ENCODE assay signal across 9 mouse cellular contexts in genomic region chr15:94601339-94601738, GRCm38 (mm10). TPM values are rescaled to one million over a fixed set of nuclear protein-coding genes. Genes with fewer than 3 reads are reported as not detected.
DNase-seq lines count a peak whose midpoint lies in the region; ATAC-seq and TF ChIP-seq lines count a peak whose summit lies in the region.
"Had no signal": no experiment of that assay in that cellular context is flagged by ENCODE, and none has a peak within 500 bp of the region (broad histone marks: within the 10 kb centered on the region; RNA-seq: fewer than 3 reads in every experiment).

No protein-coding gene starts in this region.

- TF ChIP-seq POLR2A in liver, adult 2 months (IDR thresholded peaks at IDR 0.05; ENCODE audit: extremely low read depth, insufficient read depth, low read length) = no peak

- TF ChIP-seq CTCF in liver, adult 2 months (IDR thresholded peaks at IDR 0.05; ENCODE audit: low read depth, low read length) = peak; percentile 70

- H3K4me1 ChIP-seq in midbrain, embryonic 14.5 days (ENCODE audit: control insufficient read depth, insufficient read depth, low read length) = no peaks in the 10 kb centered on the region
- H3K4me1 ChIP-seq in midbrain, embryonic 13.5 days (replicated peaks) = no peaks in the 10 kb centered on the region
- H3K4me1 ChIP-seq in liver, adult 2 months (ENCODE audit: control insufficient read depth, insufficient read depth, low read length) = no peaks in the 10 kb centered on the region
- H3K4me1 ChIP-seq: heart, embryonic 13.5 days had no signal

- no peak for ATAC-seq in midbrain, embryonic 14.5 days (ENCODE audit: low FRiP score, low TSS enrichment)
- no peak for ATAC-seq in midbrain, embryonic 13.5 days

- no peaks in the 10 kb centered on the region for H3K36me3 ChIP-seq in midbrain, embryonic 14.5 days (ENCODE audit: control insufficient read depth, insufficient read depth, low read length)
- H3K36me3 ChIP-seq in midbrain, embryonic 13.5 days = no peaks in the 10 kb centered on the region
- no peaks in the 10 kb centered on the region for H3K36me3 ChIP-seq in liver, adult 2 months (ENCODE audit: control insufficient read depth, insufficient read depth, low read length)
- H3K36me3 ChIP-seq: heart, embryonic 13.5 days had no signal

- H3K4me3 ChIP-seq in midbrain, embryonic 14.5 days (replicated peaks; ENCODE audit: low read depth, low read length) = no peak overlapping the region
- H3K4me3 ChIP-seq in midbrain, embryonic 13.5 days (replicated peaks) = no peak overlapping the region
- no peak overlapping the region for H3K4me3 ChIP-seq in liver, adult 2 months (ENCODE audit: insufficient read depth, low read depth, low read length)
- H3K4me3 ChIP-seq: heart, embryonic 13.5 days had no signal

- intact Hi-C loops in gastrocnemius, postnatal 14 days (cut with DNase I; ENCODE audit: low total_unique reads) = no loop called here

- H3K27ac ChIP-seq in midbrain, embryonic 14.5 days (replicated peaks; ENCODE audit: low read depth, low read length) = no peak overlapping the region
- no peak overlapping the region for H3K27ac ChIP-seq in midbrain, embryonic 13.5 days
- H3K27ac ChIP-seq in liver, adult 2 months (replicated peaks; ENCODE audit: insufficient read depth, low read depth, low read length) = no peak overlapping the region
- H3K27ac ChIP-seq: heart, embryonic 13.5 days had no signal

- 19% methylated on average over 3 of the region's 3 CpGs for WGBS in midbrain, embryonic 14.5 days
- 22% methylated on average over 3 of the region's 3 CpGs for WGBS in midbrain, embryonic 13.5 days
- WGBS in liver, adult 2 months = 9% methylated on average over 3 of the region's 3 CpGs

- H3K9ac ChIP-seq in midbrain, embryonic 14.5 days (replicated peaks; ENCODE audit: low read length) = no peak overlapping the region
- no peak overlapping the region for H3K9ac ChIP-seq in midbrain, embryonic 13.5 days (replicated peaks)
- H3K9ac ChIP-seq in liver, adult 2 months (ENCODE audit: low read depth, low read length) = no peak overlapping the region
- H3K9ac ChIP-seq: heart, embryonic 13.5 days had no signal

- no peak overlapping the region for H3K4me2 ChIP-seq in midbrain, embryonic 14.5 days (ENCODE audit: low read length)
- H3K4me2 ChIP-seq in midbrain, embryonic 13.5 days (replicated peaks) = no peak overlapping the region
- H3K4me2 ChIP-seq: heart, embryonic 13.5 days had no signal

- H3K79me2 ChIP-seq in liver, adult 2 months (ENCODE audit: control insufficient read depth, insufficient read depth, low read length) = no peaks in the 10 kb centered on the region

- peak; percentile 57 to 84 for DNase-seq in adrenal gland, adult (ENCODE audit: inconsistent age in 2 of 2, low spot score in 1 of 2)
- DNase-seq in adrenal gland, postnatal 4 days (ENCODE audit: low spot score in 2 of 2) = no peak
- peak; percentile 72 for DNase-seq in midbrain, embryonic 14.5 days
- DNase-seq in adrenal gland, postnatal 36 days = peak; percentile 70 to 81
- peak; percentile 54 for DNase-seq in gastrocnemius, postnatal 14 days
- peak; percentile 62 for DNase-seq in liver, adult 2 months (ENCODE audit: extremely low read depth, low read depth, low spot score)
- DNase-seq in right cerebral cortex, postnatal 4 days = peak; percentile 40

- H3K27me3 ChIP-seq in midbrain, embryonic 14.5 days (ENCODE audit: control insufficient read depth, insufficient read depth, low read length) = no peaks in the 10 kb centered on the region
- no peaks in the 10 kb centered on the region for H3K27me3 ChIP-seq in midbrain, embryonic 13.5 days
- no peaks in the 10 kb centered on the region for H3K27me3 ChIP-seq in liver, adult 2 months (ENCODE audit: control insufficient read depth, insufficient read depth, low read length)

- H3K9me3 ChIP-seq in midbrain, embryonic 14.5 days (ENCODE audit: control insufficient read depth, low read length) = no peaks in the 10 kb centered on the region
- H3K9me3 ChIP-seq in midbrain, embryonic 13.5 days = no peaks in the 10 kb centered on the region
- H3K9me3 ChIP-seq: heart, embryonic 13.5 days had no signal

RNA-seq across cellular contexts. Expression of gene Twf1, which starts 11.7 kb away (rescaled TPM):
- total RNA-seq in adrenal gland, postnatal 4 days (2021) = 10 to 100 TPM; 74.1 to 83.6 TPM
- polyA plus RNA-seq in midbrain, embryonic 14.5 days (2014; fragmentation: Nextera tagmentation; extraction: Ambion mirVana) = 82.2 and 99.6 TPM in 2 replicates
- polyA plus RNA-seq in midbrain, embryonic 13.5 days (2015; fragmentation: Nextera tagmentation; extraction: Ambion mirVana) = 97.1 and 103 TPM in 2 replicates
- 10 to 100 TPM; 92.6 to 95.1 TPM for total RNA-seq in adrenal gland, postnatal 36 days (2021)
- total RNA-seq in gastrocnemius, postnatal 14 days (2021) = 10 to 100 TPM; 15.9 to 17.0 TPM
- 28.1 and 34.2 TPM in 2 replicates for total RNA-seq in liver, adult 2 months (2014; rRNA removed)
- 20.1 and 21.7 TPM in 2 replicates for polyA plus RNA-seq in liver, adult 2 months (2012; rRNA removed)

RNA-seq across cellular contexts. Expression of gene Tmem117, which starts 27.7 kb away (rescaled TPM):
- total RNA-seq in adrenal gland, postnatal 4 days (2021) = 1 to 10 TPM; 6.3 to 7.9 TPM
- 10.0 and 10.5 TPM in 2 replicates for polyA plus RNA-seq in midbrain, embryonic 14.5 days (2014; fragmentation: Nextera tagmentation; extraction: Ambion mirVana)
- 3.3 and 3.8 TPM in 2 replicates for polyA plus RNA-seq in midbrain, embryonic 13.5 days (2015; fragmentation: Nextera tagmentation; extraction: Ambion mirVana)
- 1 to 10 TPM; 4.2 to 5.1 TPM for total RNA-seq in adrenal gland, postnatal 36 days (2021)
- 10 to 100 TPM; 26.8 to 30.0 TPM for total RNA-seq in gastrocnemius, postnatal 14 days (2021)
- total RNA-seq in liver, adult 2 months (2014; rRNA removed) = 0.13 and 0.46 TPM in 2 replicates
- polyA plus RNA-seq in liver, adult 2 months (2012; rRNA removed) = not detected in 2 replicates

RNA-seq across cellular contexts. Expression of gene Irak4, which starts 57.9 kb away (rescaled TPM):
- 10 to 100 TPM; 14.6 to 14.9 TPM for total RNA-seq in adrenal gland, postnatal 4 days (2021)
- polyA plus RNA-seq in midbrain, embryonic 14.5 days (2014; fragmentation: Nextera tagmentation; extraction: Ambion mirVana) = 0.62 and 1.6 TPM in 2 replicates
- 1.8 and 2.1 TPM in 2 replicates for polyA plus RNA-seq in midbrain, embryonic 13.5 days (2015; fragmentation: Nextera tagmentation; extraction: Ambion mirVana)
- 10 to 100 TPM; 13.0 to 15.2 TPM for total RNA-seq in adrenal gland, postnatal 36 days (2021)
- total RNA-seq in gastrocnemius, postnatal 14 days (2021) = 1 to 10 TPM; 2.9 to 3.7 TPM
- total RNA-seq in liver, adult 2 months (2014; rRNA removed) = 6.0 and 6.9 TPM in 2 replicates
- polyA plus RNA-seq in liver, adult 2 months (2012; rRNA removed) = 5.9 and 7.9 TPM in 2 replicates

RNA-seq across cellular contexts. Expression of gene Pus7l, which starts 58.0 kb away (rescaled TPM):
- total RNA-seq in adrenal gland, postnatal 4 days (2021) = 1 to 10 TPM; 6.1 to 6.7 TPM
- polyA plus RNA-seq in midbrain, embryonic 14.5 days (2014; fragmentation: Nextera tagmentation; extraction: Ambion mirVana) = 5.5 and 7.0 TPM in 2 replicates
- 5.2 and 5.3 TPM in 2 replicates for polyA plus RNA-seq in midbrain, embryonic 13.5 days (2015; fragmentation: Nextera tagmentation; extraction: Ambion mirVana)
- 1 to 10 TPM; 4.2 to 4.5 TPM for total RNA-seq in adrenal gland, postnatal 36 days (2021)
- total RNA-seq in gastrocnemius, postnatal 14 days (2021) = 1 to 10 TPM; 1.7 to 2.1 TPM
- total RNA-seq in liver, adult 2 months (2014; rRNA removed) = 0.92 and 1.1 TPM in 2 replicates
- 0.76 and 1.5 TPM in 2 replicates for polyA plus RNA-seq in liver, adult 2 months (2012; rRNA removed)

Comparison
In these comparisons a context has a peak if more than half of its experiments do, and no peak if none do; other contexts are left out.
1. DNase-seq: peak in adrenal gland, adult (2 of 2), midbrain, embryonic 14.5 days (single experiment), adrenal gland, postnatal 36 days (2 of 2), gastrocnemius, postnatal 14 days (single experiment), liver, adult 2 months (single experiment) and right cerebral cortex, postnatal 4 days (single experiment); none in adrenal gland, postnatal 4 days (0 of 2).